Mouse (Mus musculus) kidney, adult 9 months (tissue): Measurements from ENCODE around the gene Nup107.
A peak's percentile ranks its signal among the peaks of the same experiment; 100 is the strongest.
"Not testable (repeated sequence)": the region's sequence is repeated elsewhere in the genome, so short reads cannot be mapped to it uniquely, and the experiment has no call there.

Experiments
- DNase-seq: peaks from one replicate; pipeline ENCODE4 v3.0.0; 2022

Nup107 gene

DNA sequence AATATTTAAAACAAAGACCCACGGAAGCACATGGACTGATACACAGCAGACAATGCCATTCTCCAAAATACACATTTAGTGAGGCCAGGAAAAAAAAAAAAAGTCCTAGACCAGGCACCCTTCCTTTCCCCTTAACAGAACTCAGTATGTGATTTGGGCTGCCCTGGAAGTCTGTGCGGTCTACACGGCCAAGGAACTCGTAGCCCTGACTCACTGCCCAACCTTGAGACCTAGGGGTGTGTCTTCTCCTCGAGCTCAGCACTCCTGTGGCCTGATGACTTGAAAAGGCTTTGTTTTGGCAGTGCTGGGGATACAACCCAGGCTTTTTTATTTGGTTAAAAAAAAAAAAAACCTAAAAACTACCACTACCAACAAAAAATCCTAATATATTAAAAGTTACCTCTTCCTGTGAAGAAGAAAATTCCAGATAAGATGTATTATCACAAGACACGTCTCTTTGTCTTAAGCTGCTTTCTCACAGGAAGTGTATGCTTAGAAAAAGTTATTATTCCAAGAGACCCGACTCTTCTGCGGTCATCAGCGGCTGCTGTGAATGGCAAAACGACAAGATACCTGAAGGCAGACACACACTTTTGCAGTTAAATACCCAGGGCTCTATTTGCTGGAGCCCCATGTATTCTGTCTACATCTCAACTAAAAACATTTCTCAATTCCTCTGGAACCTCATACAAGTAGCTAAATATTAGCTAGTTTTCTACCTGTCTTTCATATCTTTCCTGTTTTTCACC, 58.2 kb downstream of the Nup107 start:
- DNase-seq: peak; percentile 72

DNA sequence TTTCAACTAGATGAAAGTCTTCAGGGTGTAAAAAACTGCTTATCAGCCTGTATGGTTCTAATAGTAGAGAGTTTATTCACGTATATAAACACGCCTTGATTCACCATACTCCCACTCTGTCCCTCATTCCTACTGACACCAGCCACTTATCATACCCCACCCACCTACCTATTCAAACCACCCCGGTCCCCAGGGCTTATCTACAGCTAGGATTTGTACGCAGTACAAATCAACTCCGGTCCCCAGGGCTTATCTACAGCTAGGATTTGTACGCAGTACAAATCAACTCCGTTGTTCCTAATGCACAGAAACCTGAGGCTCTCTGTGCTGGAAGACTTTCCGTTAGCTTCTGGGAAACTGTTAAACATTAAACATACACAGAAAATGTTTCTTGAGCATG, 58.9 kb downstream of the Nup107 start:
- not testable (repeated sequence) for DNase-seq

GRCm38 (mm10) chr10:117732962-117733592, 59.4 kb downstream of the Nup107 start:
- no peak for DNase-seq

DNA sequence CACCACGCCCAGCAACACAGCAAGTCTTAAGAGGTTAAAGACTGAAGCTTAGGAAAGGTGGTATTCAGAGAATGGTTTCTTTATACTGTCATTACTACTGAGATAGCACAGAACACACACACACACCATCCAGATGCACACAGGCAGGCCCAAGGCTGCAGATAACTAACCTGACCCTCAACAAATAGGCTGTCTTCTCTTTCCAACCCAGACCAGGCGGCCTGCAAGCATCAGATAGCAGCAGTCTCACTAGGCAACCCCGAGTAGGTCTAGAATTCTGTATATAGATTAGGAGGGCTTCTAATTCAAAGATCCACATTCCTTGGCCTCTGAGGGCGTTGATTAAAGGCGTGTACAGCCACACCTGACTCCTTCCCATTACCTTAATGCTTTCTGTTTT, 60.3 kb downstream of the Nup107 start:
- DNase-seq: no peak

- peak; percentile 89 for DNase-seq
Observed at GRCm38 (mm10) chr10:117731244-117732101, 61.0 kb downstream of the Nup107 start.

GRCm38 (mm10) chr10:117730637-117731203, 61.8 kb downstream of the Nup107 start:
- DNase-seq: no peak

- no peak for DNase-seq
Observed at GRCm38 (mm10) chr10:117730140-117730539, 62.4 kb downstream of the Nup107 start.

DNA sequence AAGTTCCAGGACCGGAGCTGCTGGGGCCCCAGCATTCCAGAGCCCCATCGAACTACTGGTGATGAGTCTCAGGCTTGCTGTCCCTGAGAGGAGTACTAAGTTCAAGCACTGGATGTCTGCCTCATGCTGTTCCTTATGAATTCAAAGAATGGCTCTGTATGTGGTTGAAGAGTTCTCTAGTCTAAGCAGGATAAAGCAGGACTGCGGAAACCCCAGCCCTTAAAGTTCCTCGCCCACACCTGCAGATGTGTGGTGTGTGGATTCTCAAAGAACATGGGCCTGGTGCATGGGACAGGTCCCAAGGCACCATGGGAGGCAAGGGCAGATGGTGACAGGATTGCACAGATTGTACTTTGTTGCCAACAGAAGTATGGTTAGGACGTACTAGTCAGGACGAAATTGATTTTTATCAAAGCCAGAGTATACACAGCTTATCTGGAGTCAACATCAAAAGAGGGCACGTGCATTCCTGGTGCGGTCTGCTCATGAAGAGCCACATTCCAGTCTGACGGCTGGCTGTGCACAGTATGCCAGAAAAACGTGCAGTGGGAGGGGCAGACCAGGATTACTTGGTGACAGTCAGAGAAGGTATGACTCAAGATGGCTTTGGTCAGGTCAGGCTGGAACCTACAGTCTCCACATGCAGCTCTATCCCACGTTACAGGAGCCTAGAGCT, 63.2 kb downstream of the Nup107 start:
- DNase-seq: no peak

- DNase-seq: no peak
Observed at GRCm38 (mm10) chr10:117728574-117728973, 63.9 kb downstream of the Nup107 start.

DNA sequence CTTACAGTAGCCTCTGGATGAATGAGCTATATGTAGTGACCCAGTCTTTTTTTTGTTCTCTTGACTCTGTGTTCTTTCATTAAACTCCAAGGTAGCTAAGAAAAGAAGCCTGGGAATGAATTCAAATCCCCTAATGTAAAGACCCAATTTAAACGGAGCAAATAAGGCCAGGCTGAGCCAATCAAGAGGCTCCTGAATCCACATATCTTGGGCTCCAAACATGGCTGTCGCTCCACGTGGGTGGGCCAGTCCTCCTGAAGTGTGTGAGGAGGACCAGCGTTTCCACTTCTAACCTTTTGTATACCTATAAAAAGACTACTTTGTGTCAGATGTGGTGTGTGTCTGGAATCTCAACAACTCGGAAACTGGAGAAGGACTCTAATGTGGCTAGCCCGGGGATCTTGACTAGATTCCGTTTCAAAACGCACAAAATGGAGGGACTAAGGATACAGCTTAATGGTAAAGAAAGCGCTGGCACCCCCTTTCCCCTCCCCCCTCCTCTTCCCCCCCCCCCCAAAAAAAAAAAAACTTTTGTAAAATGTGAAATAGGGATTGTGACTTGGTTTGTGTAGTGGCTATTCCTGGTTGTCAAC, 64.9 kb downstream of the Nup107 start:
- no peak for DNase-seq

DNA sequence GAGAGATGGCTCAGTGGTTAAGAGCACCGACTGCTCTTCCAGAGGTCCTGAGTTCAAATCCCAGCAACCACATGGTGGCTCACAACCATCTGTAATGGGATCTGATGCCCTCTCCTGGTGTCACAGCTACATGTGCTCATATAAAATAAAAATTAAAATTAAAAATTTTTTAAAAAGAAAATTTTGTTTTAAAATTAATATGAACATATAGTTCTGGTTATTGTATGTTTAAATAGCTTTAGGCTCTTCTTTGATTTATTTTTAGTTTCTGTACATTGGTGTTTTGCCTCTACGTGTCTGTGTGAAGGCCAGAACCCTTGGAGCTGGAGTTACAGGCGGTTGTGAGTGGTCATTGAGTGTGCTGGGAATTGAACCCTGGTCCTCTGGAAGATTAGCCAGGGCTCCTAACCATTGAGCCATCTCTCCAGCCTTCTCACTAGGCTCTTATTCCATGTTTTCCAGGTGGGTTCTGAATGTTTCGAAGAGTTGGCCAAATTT, 65.6 kb downstream of the Nup107 start:
- DNase-seq: no peak

DNA sequence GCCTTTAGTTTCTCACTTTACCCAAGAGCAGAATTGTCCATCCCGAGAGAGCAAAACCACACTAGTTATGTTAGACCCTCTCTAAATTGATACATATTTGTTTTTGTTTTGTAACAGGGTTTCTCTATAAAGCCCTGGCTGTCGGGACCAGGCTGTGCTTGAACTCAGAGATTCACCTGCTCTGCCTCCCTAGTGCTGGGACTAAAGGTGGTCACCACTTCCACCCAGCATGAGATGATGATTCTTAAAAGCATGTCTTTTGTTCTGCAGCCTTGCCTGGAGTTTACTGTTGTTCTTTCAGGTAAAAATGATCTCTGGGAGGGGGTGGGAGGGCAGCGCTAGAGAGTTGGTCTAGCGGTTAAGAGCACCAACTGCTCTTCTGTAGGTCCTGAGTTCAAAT, 66.2 kb downstream of the Nup107 start:
- no peak for DNase-seq

DNA sequence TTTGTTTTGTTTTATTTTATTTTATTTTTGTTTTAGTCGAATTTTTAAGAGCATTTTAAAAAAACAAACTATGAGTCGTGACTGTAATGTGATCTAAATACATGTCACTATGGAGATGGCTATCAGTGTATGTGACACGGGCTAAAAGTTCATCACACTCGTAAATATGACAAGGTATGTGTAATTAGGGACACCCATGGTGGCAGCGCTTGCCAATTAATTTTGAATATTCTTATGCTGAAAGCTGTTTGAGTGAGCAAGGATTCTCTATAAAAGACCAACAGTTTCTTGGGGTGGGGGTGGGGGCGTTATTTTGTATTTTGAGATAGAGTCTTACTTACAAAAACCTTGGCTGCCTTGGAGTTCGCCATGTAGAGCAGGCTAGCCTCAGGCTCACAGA, 66.8 kb downstream of the Nup107 start:
- DNase-seq: no peak

DNA sequence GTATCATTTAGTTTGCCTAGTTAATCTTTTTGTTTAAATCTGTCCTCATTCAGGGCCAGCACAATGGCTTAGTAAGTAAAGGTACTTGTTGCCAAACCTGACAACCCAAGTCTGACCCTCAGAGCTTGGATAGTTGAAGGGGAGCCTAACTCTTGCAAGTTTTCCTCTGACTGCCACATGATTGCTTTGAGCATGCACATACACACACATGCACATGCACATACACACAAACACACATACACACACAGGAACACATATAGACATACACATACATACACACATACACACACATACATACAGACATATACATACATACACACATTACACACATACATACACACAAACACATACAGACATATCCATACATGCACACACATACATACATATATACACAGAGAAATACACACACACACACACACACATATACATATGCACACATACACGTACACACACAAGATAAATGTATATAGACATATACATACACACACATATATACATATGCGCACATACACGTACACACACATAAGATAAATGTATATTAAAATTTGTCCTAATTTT, 67.6 kb downstream of the Nup107 start:
- DNase-seq: no peak

DNA sequence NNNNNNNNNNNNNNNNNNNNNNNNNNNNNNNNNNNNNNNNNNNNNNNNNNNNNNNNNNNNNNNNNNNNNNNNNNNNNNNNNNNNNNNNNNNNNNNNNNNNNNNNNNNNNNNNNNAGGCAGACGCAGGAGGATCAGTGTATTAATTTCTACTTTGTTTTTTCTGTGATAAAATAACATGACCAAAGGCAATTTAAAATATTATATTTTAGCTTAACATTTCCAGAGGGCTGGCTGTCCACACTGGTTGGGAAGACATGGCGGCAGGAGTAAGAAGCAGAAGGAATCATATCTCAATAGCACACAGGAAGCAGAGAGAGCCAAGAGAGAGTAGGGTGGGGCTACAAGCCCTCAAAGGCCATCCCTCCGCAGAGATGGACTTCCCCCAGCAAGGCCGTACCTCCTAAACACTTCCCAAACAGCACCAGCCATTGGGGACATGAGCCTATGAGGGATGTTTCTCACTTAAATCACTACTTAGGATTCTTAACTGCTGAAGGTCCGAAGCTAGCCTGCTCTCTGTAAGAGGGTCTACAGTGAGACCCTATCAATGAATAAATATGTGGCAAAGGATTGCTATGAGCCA, 68.3 kb downstream of the Nup107 start:
- DNase-seq: no peak

DNA sequence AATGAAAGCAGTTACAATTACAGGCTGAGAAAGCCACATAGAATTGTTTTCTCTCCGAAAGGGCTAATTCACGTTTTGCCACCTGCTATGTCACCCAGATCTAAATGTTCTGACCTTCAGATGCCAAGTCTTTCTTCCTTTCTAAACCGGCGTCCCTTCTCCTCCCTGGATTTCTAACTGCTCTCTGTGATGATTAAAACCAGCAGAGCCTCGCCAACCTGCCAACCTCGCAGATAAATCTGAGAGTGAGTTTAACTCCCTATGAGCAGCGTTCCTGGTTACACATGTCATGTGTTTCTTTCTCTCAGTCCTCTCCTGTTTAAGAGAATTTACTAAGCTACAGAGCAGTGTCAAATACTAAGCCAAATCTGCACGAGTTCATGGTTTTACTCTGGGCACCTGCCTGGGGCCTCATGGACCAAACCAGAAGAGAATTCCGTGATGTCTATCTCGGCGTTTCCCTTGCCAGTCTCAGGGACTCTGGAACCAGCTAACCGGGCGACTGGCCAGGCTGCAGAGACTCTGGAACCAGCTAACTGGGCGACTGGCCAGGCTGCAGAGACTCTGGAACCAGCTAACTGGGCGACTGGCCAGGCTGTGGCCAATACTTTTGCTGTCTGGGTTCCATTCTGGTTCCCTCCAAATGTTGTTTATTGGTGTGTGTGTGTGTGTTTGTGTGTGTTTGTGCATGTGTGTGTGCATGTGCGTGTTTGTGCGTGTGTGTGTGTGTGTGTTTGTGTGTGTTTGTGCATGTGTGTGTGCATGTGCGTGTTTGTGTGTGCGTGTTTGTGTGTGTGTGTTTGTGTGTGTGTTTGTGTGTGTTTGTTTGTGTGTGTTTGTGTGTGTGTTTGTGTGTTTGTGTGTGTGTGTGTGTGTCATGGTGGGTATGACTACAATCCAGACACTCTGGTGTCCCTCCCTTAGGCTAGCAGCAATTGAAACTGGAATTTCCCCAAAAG, 74.1 kb downstream of the Nup107 start:
- peak; percentile 92 for DNase-seq

GRCm38 (mm10) chr10:117717583-117717982, 74.9 kb downstream of the Nup107 start:
- DNase-seq: peak; percentile 87

GRCm38 (mm10) chr10:117716686-117717085, 75.8 kb downstream of the Nup107 start:
- no peak for DNase-seq

- DNase-seq: not testable (repeated sequence)
Observed at GRCm38 (mm10) chr10:117715654-117716053, 76.9 kb downstream of the Nup107 start.

GRCm38 (mm10) chr10:117714928-117715500, 77.5 kb downstream of the Nup107 start:
- DNase-seq: no peak
